Mouse (Mus musculus): ENCODE data around the gene Higd1c. TPM values are rescaled to one million over a fixed set of nuclear protein-coding genes. Genes with fewer than 3 reads are reported as not detected.
"Not testable (repeated sequence)": the region's sequence is repeated elsewhere in the genome, so short reads cannot be mapped to it uniquely, and the experiment has no call there.

The Higd1c gene
- polyA plus RNA-seq, 1 experiment from 2014 or later: not detected

DNA sequence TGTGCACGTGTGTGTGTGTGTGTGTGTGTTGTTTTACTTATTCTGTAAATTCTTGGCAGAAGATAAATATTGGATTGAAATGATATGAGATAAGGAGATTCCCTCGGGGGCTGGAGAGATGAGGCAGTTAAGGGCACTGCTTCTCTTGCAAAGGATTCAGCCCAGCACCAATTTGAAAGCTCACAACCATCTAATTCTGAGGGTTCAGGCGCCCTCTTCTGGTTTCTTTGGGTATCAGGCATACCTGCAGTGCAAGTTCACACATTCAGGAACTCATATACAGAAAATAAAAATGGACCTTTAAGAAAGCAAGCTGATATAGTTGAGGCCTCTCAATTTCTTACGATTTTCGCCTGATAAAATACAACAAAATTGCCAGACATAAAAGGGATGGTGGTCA, 10.7 kb downstream of the Higd1c start:
- Histone ChIP-seq H3K27ac (replicated peaks) (no peak overlapping the region), H3K9ac (replicated peaks) (no peak overlapping the region), H3K36me3 (no peaks in the 10 kb centered on the region), H3K27me3 (no peaks in the 10 kb centered on the region), H3K4me2 (replicated peaks) (no peak overlapping the region), H3K4me3 (no peak overlapping the region), H3K9me3 (no peaks in the 10 kb centered on the region), H3K4me1 (no peaks in the 10 kb centered on the region)
- ATAC-seq (replicated peaks): no peak
- 38% methylated on average over 5 of the region's 5 CpGs for WGBS

DNA sequence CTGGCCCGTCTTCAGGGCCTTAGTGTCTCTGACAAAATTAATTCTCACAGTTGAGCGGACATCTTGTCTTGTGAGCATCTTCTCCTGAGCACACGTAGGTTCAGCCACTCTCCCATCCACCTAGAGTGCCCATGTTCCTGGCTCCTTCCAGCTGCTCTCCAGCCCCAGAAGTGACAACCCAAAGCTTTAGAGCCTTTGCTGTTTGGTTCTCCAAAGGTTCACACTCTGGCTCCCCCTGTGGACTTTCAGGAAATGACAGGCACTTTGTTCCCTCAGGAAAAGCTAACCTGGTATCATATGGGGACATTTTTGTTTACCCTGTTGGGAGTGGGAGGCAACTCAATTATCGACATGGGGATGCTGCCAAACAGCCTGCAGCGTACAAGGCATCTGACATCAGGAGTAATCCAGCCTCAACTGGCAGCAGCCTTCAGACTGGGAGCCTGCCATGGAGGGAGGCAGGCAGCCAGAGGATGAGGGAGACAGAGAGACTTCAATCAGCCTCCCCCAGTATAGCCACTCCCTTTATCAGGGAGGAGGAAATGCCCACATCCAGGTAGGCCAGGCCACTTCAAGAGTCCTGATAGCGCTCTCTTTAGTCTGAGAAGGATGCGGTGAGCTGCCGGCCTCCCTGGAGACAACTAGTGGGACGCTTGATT, 13.6 kb downstream of the Higd1c start:
- not testable (repeated sequence) for H3K4me1 ChIP-seq; H3K9ac ChIP-seq (replicated peaks); H3K36me3 ChIP-seq; H3K4me3 ChIP-seq; ATAC-seq (replicated peaks); H3K9me3 ChIP-seq; H3K27me3 ChIP-seq; H3K4me2 ChIP-seq (replicated peaks); H3K27ac ChIP-seq (replicated peaks)
- 24% methylated on average over 3 of the region's 9 CpGs for WGBS

DNA sequence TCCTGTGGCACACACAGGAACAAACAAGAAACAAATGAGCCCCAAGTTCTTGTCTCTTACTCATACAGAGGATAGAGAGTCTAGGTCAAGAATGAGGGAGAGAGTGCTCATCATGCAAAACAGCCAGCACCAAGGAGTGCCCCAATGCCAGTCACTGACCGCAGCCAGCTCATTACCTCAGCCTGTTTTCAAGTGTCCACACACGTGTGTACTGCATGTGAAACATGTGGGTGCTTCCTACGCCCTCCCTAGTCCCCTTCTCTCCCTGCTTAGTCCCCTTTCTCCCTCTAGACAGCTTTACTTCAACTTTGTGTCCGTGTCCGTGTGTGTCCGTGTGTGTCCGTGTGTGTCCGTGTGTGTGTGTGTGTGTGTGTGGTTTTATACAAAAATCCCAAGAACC, 15.3 kb downstream of the Higd1c start:
- Histone ChIP-seq H3K9me3 (no peaks in the 10 kb centered on the region), H3K4me2 (replicated peaks) (no peak overlapping the region), H3K27me3 (no peaks in the 10 kb centered on the region), H3K9ac (replicated peaks) (no peak overlapping the region), H3K36me3 (no peaks in the 10 kb centered on the region), H3K4me1 (no peaks in the 10 kb centered on the region), H3K27ac (replicated peaks) (no peak overlapping the region), H3K4me3 (no peak overlapping the region)
- 89% methylated on average over 8 of the region's 8 CpGs for WGBS
- no peak for ATAC-seq (replicated peaks)

DNA sequence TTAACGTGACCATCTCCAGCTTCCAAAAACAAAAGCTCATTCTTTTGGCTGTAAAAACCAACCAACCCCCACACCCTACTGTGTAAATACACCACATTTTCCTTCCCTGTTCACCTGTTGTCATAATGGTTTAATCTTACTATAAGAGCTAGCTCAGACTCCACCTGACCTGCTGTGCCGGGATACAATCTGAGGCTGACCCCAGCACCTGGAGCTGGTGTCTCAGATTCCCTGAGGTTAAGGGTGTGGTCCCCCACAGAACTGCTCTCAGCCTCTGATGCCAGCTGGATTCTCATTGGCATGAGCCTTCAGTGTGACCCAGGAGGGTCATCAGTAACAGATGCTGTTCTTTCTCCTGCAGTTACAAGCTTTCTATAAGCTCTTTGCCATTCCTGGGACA, 15.8 kb downstream of the Higd1c start:
- Histone ChIP-seq H3K4me3 (no peak overlapping the region), H3K9ac (replicated peaks) (no peak overlapping the region), H3K27me3 (no peaks in the 10 kb centered on the region), H3K9me3 (no peaks in the 10 kb centered on the region), H3K4me2 (replicated peaks) (no peak overlapping the region), H3K36me3 (no peaks in the 10 kb centered on the region), H3K4me1 (no peaks in the 10 kb centered on the region), H3K27ac (replicated peaks) (no peak overlapping the region)
- WGBS: 67% methylated on average over 2 of the region's 2 CpGs
- no peak for ATAC-seq (replicated peaks)

DNA sequence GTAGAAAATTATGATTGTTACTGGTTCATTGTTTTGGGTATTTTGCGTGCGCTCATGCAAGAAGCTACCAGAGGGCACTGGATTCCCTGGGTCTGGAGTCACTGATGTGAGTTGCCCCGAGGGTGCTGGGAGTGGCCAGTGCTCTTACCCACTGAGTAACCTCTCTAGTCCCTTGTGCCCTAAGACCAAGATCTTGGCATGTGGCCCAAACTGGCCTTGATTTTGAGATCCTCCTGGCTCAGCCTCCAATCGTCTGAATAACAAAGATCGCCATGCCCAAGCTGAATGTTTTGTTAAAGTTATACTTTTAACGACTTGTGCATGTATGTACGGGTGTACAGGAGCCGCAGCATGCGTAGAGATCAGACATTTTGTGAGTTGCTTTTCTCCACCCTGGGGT, 21.4 kb downstream of the Higd1c start:
- Histone ChIP-seq H3K4me3 (no peak overlapping the region), H3K9ac (replicated peaks) (no peak overlapping the region), H3K9me3 (no peaks in the 10 kb centered on the region), H3K36me3 (no peaks in the 10 kb centered on the region), H3K27me3 (no peaks in the 10 kb centered on the region), H3K4me1 (no peaks in the 10 kb centered on the region), H3K4me2 (replicated peaks) (no peak overlapping the region), H3K27ac (replicated peaks) (no peak overlapping the region)
- WGBS: 94% methylated on average over 9 of the region's 9 CpGs
- no peak for ATAC-seq (replicated peaks)

DNA sequence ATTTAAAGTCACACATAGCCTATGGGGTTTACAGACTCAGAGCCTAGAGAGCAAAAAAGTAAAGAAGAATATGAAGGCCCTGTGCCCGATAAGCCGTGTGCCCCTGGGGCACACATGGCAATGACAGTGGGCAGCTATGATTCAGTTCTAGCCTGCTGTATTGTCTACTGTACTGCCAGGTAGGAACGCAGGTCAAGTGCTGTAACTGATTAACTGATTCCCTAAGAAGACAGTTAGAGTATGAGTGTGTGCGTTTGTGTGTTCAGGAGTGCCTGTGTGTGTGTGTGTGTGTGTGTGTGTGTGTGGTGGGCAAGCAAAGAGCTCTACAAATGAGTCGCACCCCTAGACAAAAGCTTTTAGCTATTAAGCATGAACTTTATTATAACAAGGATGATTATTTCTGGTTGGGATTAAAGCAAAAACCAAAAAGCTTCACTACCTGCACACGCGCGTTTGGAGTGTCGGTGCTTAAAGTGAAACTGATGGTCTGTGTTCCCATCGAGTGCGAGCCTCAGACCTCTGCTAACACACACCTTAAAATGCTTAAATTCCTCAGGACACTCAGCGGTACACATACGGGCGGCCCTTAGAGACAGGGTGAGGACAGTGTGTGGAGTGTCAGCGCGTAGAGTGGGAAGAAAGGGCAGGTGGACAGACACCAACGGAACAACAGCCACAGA, 23.3 kb downstream of the Higd1c start:
- no peak overlapping the region for H3K4me2 ChIP-seq (replicated peaks)
- no peak for ATAC-seq (replicated peaks)
- no peak overlapping the region for H3K27ac ChIP-seq (replicated peaks)
- H3K4me3 ChIP-seq: no peak overlapping the region
- H3K4me1 ChIP-seq: no peaks in the 10 kb centered on the region
- no peaks in the 10 kb centered on the region for H3K27me3 ChIP-seq
- no peak overlapping the region for H3K9ac ChIP-seq (replicated peaks)
- no peaks in the 10 kb centered on the region for H3K9me3 ChIP-seq
- no peaks in the 10 kb centered on the region for H3K36me3 ChIP-seq
- 93% methylated on average over 17 of the region's 17 CpGs for WGBS

DNA sequence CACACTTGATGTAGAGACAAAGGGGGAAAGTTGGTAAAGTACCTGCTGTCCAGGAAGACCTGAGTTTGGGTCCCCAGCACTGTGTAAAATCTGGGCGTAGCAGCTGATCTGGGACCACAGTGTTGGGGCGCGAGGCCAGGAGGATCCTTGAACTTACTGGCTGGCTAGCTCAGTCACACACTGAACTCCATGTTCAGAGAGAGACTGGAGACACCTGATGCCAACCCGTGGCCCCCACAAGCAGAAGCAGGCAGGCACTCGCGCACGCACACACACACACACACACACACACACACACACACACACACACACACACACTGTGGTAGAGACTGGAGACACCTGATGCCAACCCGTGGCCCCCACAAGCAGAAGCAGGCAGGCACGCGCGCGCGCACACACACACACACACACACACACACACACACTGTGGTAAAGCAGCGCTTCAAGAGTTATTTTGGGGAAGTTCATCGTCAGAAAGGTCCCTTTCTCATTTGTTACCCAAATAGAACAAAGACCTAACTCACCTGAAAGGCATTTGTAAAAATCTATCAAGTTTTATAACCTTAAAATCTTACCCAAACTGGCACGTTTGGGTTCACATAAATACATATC, 24.0 kb downstream of the Higd1c start:
- whole genome bisulfite sequencing: 86% methylated on average over 12 of the region's 16 CpGs
- no peak for ATAC-seq (replicated peaks)

DNA sequence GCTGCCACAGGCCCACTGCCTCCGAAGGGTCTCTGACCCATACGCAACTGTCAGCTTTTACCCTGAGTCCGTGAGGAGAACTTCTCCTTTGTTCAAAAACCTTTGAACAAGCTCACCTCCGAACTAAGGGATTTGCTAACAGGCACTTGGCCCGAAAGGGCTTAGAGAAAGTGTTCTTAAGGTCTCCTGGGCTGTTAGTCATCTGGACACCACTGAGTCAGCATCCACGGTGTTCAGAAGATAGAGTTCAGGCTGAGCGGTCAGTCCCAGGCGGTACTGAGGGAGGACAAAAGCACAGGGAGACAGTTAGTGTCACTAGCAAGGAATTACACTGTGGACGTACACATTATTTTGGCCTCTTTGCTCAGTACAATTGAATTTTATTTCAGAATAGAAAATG, 24.5 kb downstream of the Higd1c start:
- no peak overlapping the region for H3K27ac ChIP-seq (replicated peaks)
- peaks cover 3% of the 10 kb centered on the region for H3K36me3 ChIP-seq
- H3K4me2 ChIP-seq (replicated peaks): no peak overlapping the region
- no peak overlapping the region for H3K4me3 ChIP-seq
- no peaks in the 10 kb centered on the region for H3K27me3 ChIP-seq
- H3K4me1 ChIP-seq: no peaks in the 10 kb centered on the region
- H3K9me3 ChIP-seq: no peaks in the 10 kb centered on the region
- 52% methylated on average over 9 of the region's 9 CpGs for WGBS
- no peak overlapping the region for H3K9ac ChIP-seq (replicated peaks)
- no peak for ATAC-seq (replicated peaks)

More for the DNA sequence above, 24.0 kb downstream of the Higd1c start:
- no peaks in the 10 kb centered on the region for H3K4me1 ChIP-seq
- H3K4me2 ChIP-seq (replicated peaks): no peak overlapping the region
- no peak overlapping the region for H3K4me3 ChIP-seq
- no peak overlapping the region for H3K27ac ChIP-seq (replicated peaks)
- no peaks in the 10 kb centered on the region for H3K9me3 ChIP-seq
- no peak overlapping the region for H3K9ac ChIP-seq (replicated peaks)
- H3K27me3 ChIP-seq: no peaks in the 10 kb centered on the region
- H3K36me3 ChIP-seq: no peaks in the 10 kb centered on the region

DNA sequence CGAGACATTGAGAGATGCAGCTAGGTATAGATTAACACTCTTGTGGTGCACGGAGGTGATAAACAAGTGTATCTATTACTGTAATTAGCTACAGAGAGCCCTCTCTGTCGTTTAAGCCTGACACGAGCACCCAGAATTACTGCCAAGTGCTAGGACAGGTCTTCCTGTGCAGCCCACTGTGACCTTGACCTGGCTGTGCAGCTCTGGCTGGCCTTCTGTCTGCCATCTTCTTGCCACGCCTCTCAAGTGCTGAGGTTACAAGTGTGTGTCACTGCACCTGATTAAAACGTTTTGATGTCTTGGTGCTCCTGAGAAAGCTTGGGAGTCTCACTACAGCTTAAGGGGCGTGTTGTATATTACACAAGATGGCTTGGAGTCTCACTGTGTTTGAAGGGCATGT, 26.7 kb downstream of the Higd1c start:
- H3K4me2 ChIP-seq (replicated peaks): no peak overlapping the region
- no peaks in the 10 kb centered on the region for H3K27me3 ChIP-seq
- ATAC-seq (replicated peaks): no peak

DNA sequence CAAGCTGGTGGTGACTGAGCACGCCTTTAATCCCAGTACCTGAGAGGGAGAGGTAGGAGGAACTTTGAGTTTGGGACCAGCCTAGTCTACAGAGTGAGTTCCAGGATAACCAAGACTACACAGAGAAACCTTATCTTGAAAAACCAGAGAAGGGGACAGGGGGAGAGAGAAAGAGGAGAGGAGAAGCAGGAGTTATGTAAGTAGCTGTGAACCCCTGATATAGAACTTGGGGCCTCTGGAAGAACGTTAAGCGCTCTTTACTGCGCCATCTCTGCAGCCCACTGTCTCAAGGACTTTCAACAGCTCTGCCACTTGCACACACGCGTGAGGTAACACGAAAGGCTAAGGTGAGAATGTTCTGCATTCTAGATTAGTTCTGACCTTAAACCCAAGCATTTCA, 27.3 kb downstream of the Higd1c start:
- no peak overlapping the region for H3K9ac ChIP-seq (replicated peaks)
- WGBS: 99% methylated on average over 7 of the region's 7 CpGs
- ATAC-seq (replicated peaks): no peak
- H3K27me3 ChIP-seq: no peaks in the 10 kb centered on the region
- H3K4me2 ChIP-seq (replicated peaks): no peak overlapping the region
- H3K4me3 ChIP-seq: no peak overlapping the region
- H3K27ac ChIP-seq (replicated peaks): no peak overlapping the region
- no peaks in the 10 kb centered on the region for H3K4me1 ChIP-seq
- H3K9me3 ChIP-seq: no peaks in the 10 kb centered on the region
- H3K36me3 ChIP-seq: peaks cover 28% of the 10 kb centered on the region

More for the DNA sequence above, 26.7 kb downstream of the Higd1c start:
- Histone ChIP-seq H3K9me3 (no peaks in the 10 kb centered on the region), H3K27ac (replicated peaks) (no peak overlapping the region), H3K4me3 (no peak overlapping the region), H3K9ac (replicated peaks) (no peak overlapping the region), H3K36me3 (peaks cover 23% of the 10 kb centered on the region), H3K4me1 (no peaks in the 10 kb centered on the region)
- 81% methylated on average over 7 of the region's 7 CpGs for WGBS

DNA sequence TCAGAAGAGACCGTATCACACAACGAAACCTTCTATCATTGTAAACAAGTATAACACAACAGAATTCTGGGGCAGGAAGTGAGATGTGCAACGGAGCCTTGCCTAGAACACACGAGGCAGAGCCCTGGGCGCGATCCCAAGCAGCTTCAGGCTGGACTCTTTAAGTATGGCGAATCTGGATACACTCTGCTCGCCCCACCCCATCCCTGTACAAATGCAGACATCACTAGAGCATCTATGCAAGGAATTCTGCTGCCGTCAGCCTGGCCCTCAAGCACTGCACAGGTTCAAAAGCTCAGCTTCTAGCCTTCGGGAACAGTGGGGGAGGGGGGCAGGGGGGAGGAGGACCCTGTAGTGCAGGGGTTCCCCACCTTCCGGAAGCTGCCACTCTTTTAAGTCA, 28.7 kb downstream of the Higd1c start:
- Histone ChIP-seq H3K4me2 (replicated peaks) (no peak overlapping the region), H3K36me3 (peaks cover 41% of the 10 kb centered on the region)
- no peak for ATAC-seq (replicated peaks)

DNA sequence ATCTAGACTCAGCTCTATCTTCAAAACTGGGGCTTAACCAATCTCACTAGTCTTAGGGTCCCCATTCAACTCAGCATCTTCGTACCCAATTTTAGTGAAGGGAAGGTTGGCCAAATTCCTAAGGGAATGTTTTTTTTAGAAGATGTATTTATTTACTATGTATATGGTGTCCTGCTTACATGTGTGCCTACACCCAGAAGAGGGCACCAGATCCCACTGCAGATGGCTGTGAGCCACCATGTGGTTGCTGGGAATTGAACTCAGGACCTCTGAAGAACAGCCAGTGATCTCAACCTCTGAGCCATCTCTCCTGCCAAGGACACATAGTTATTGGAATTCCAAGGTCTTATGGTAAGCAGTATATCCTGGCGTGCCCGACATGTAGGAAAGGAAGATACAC, 31.2 kb downstream of the Higd1c start:
- peaks cover 66% of the 10 kb centered on the region for H3K36me3 ChIP-seq
- no peak for ATAC-seq (replicated peaks)
- no peak overlapping the region for H3K4me2 ChIP-seq (replicated peaks)
- H3K27me3 ChIP-seq: no peaks in the 10 kb centered on the region
- H3K4me1 ChIP-seq: no peaks in the 10 kb centered on the region
- WGBS: 95% methylated on average over 3 of the region's 3 CpGs
- H3K27ac ChIP-seq (replicated peaks): no peak overlapping the region
- no peaks in the 10 kb centered on the region for H3K9me3 ChIP-seq
- H3K4me3 ChIP-seq: no peak overlapping the region
- H3K9ac ChIP-seq (replicated peaks): no peak overlapping the region

More for the DNA sequence above, 28.7 kb downstream of the Higd1c start:
- Histone ChIP-seq H3K27ac (replicated peaks) (no peak overlapping the region), H3K9me3 (no peaks in the 10 kb centered on the region), H3K4me3 (no peak overlapping the region), H3K27me3 (no peaks in the 10 kb centered on the region), H3K9ac (replicated peaks) (no peak overlapping the region), H3K4me1 (no peaks in the 10 kb centered on the region)
- 87% methylated on average over 11 of the region's 11 CpGs for WGBS
